Mouse (Mus musculus) retina, adult 2 months (tissue): ENCODE data around the gene Olfr347.

Source experiments
- DNase-seq: peaks from one replicate; pipeline ENCODE4 v3.0.0-alpha.2; 2012; ENCODE audit warnings: low read depth, low spot score

The Olfr347 gene

GRCm38 (mm10) chr2:36731602-36732001 is at the start of gene Olfr347:
TSS of gene Olfr347 (plus strand) at chr2:36731902.
- no peak for DNase-seq

GRCm38 (mm10) chr2:36685488-36685887 is 46.2 kb upstream of the Olfr347 start, which contains the start of gene Olfr346:
TSS of gene Olfr346 (plus strand) at chr2:36685788.
- no peak for DNase-seq

- DNase-seq = no peak
These were observed 4.5 kb downstream of the Olfr347 start for GRCm38 (mm10) chr2:36736226-36736625.

GRCm38 (mm10) chr2:36783976-36784375 is 52.3 kb downstream of the Olfr347 start, which contains the start of gene Olfr348:
TSS of gene Olfr348 (plus strand) at chr2:36784276.
- no peak for DNase-seq
